Mouse (Mus musculus) embryo, embryonic 9.5 days (tissue): Measurements from ENCODE around the gene Dcp1b.
A peak's percentile ranks its signal among the peaks of the same experiment; 100 is the strongest.
"Not testable (repeated sequence)": the region's sequence is repeated elsewhere in the genome, so short reads cannot be mapped to it uniquely, and the experiment has no call there.

Source experiments
- DNase-seq: peaks from one replicate; pipeline ENCODE4 v3.0.0-alpha.2; 2017; ENCODE audit errors: extremely low spot score

Dcp1b gene

GRCm38 (mm10) chr6:119194601-119195000 is 19.5 kb downstream of the Dcp1b start:
- DNase-seq = no peak

GRCm38 (mm10) chr6:119196382-119197305 is 21.6 kb downstream of the Dcp1b start, which contains the start of gene Cacna1c:
TSS of gene Cacna1c (minus strand) at chr6:119196418.
- DNase-seq = no peak

GRCm38 (mm10) chr6:119198534-119199273 is 23.7 kb downstream of the Dcp1b start:
- DNase-seq = no peak

- no peak for DNase-seq
Measured at GRCm38 (mm10) chr6:119199274-119199879, 24.3 kb downstream of the Dcp1b start.

GRCm38 (mm10) chr6:119200362-119200761 is 25.3 kb downstream of the Dcp1b start:
- DNase-seq = no peak

- no peak for DNase-seq
Measured at GRCm38 (mm10) chr6:119201575-119201974, 26.5 kb downstream of the Dcp1b start.

GRCm38 (mm10) chr6:119204286-119204685 is 29.2 kb downstream of the Dcp1b start:
- DNase-seq = no peak

GRCm38 (mm10) chr6:119204915-119205314 is 29.9 kb downstream of the Dcp1b start:
- no peak for DNase-seq

- not testable (repeated sequence) for DNase-seq
Measured at GRCm38 (mm10) chr6:119206006-119206405, 31.0 kb downstream of the Dcp1b start.

- DNase-seq = no peak
Measured at GRCm38 (mm10) chr6:119213375-119213774, 38.3 kb downstream of the Dcp1b start.

- DNase-seq = no peak
Measured at GRCm38 (mm10) chr6:119214190-119214589, 39.1 kb downstream of the Dcp1b start.

- DNase-seq = no peak
Measured at GRCm38 (mm10) chr6:119215040-119215613, 40.1 kb downstream of the Dcp1b start.

GRCm38 (mm10) chr6:119217661-119218060 is 42.6 kb downstream of the Dcp1b start:
- DNase-seq = no peak

- DNase-seq = no peak
Measured at GRCm38 (mm10) chr6:119218591-119218990, 43.5 kb downstream of the Dcp1b start.

GRCm38 (mm10) chr6:119219237-119219870 is 44.3 kb downstream of the Dcp1b start:
- DNase-seq = no peak

GRCm38 (mm10) chr6:119220297-119220696 is 45.2 kb downstream of the Dcp1b start:
- DNase-seq = peak; percentile 51

- no peak for DNase-seq
Measured at GRCm38 (mm10) chr6:119224451-119225195, 49.6 kb downstream of the Dcp1b start.

- DNase-seq = no peak
Measured at GRCm38 (mm10) chr6:119225226-119225625, 50.2 kb downstream of the Dcp1b start.

- DNase-seq = no peak
Measured at GRCm38 (mm10) chr6:119225731-119226130, 50.7 kb downstream of the Dcp1b start.

GRCm38 (mm10) chr6:119227001-119227400 is 51.9 kb downstream of the Dcp1b start:
- no peak for DNase-seq
